Mouse (Mus musculus): ENCODE results near the gene Pigg. TPM values are rescaled to one million over a fixed set of nuclear protein-coding genes. Genes with fewer than 3 reads are reported as not detected.
"Not testable (repeated sequence)": the region's sequence is repeated elsewhere in the genome, so short reads cannot be mapped to it uniquely, and the experiment has no call there.

The Pigg gene
- polyA plus RNA-seq (2014; fragmentation: Nextera tagmentation; extraction: Ambion mirVana), result 3.4 and 3.5 TPM in 2 replicates

DNA sequence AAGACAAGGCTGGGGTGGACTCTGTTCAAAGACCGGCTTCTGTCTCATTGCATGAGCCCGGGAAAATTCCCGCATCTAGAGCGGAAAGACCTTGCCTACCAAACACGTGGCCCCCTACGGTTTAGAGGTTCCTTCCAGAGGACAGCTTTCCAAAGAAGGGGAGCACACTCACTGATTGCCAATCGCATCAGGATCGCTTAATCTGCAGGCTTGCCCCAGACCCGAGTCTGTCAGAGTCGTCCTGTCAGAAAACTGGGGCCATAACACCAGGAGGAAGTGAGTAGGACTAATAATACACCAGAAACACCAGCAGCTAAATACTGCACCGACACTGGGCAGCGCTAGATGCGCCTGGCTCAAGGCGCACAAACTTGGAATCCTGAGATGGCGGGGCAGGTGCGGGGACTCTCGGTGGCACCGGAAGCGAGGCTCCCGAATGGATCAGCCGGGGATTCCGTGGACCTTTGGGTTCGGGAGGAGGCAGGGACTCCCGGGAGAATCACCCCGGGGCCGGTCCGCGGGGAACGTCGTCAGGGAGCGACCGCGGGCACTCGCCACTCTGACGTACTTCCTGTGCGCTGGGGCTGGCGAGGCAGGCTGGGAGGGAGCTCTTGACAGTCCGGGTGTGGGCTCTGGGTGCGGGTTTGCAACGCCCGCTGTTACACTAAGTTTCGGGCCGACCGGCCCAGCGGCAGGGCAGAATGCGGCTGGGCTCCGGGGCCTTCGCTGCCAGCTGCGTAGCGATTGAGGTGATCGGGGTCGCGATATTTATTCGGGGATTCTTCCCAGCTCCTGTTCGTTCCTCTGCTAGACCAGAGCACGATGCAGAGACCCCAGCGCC lies at the start of gene Pigg:
Gene Pigg (plus strand): TSS at position 386 of the 841 bp plus-strand sequence.
- Histone ChIP-seq H3K27ac (ENCODE audit: low read depth) (peak within 1 kb of the TSS; percentile 48), H3K27me3 (ENCODE audit: insufficient read depth, low read length) (no peaks in the 10 kb centered on the region), H3K36me3 (ENCODE audit: insufficient read depth) (no peaks in the 10 kb centered on the region), H3K4me3 (ENCODE audit: low read depth, low read length) (peak within 1 kb of the TSS; percentile 71), H3K9me3 (ENCODE audit: low read depth, low read length) (no peaks in the 10 kb centered on the region), H3K4me1 (ENCODE audit: insufficient read depth) (0 out of 2 replicates have a peak, but pooled peaks cover 5% of the 10 kb centered on the region), H3K9ac (peak within 1 kb of the TSS; percentile 86), H3K4me2 (peak within 1 kb of the TSS; percentile 89)
- 0% methylated on average over 57 of the region's 57 CpGs for WGBS
- DNase-seq, result peak; percentile 93
- 0 out of 2 replicates have a peak, but pooled peaks have one; percentile 15 for TF ChIP-seq CTCF (IDR thresholded peaks at IDR 0.05; ENCODE audit: low read depth)
- peak; percentile 100 for ATAC-seq (ENCODE audit: insufficient read depth)

GRCm38 (mm10) chr5:108262722-108263121 lies 49.7 kb upstream of the Pigg start:
- Histone ChIP-seq H3K36me3 (ENCODE audit: insufficient read depth) (no peaks in the 10 kb centered on the region), H3K4me3 (ENCODE audit: low read depth, low read length) (no peak overlapping the region), H3K27ac (ENCODE audit: low read depth) (no peak overlapping the region), H3K9ac (no peak overlapping the region), H3K4me1 (ENCODE audit: insufficient read depth) (no peaks in the 10 kb centered on the region), H3K27me3 (ENCODE audit: insufficient read depth, low read length) (no peaks in the 10 kb centered on the region), H3K9me3 (ENCODE audit: low read depth, low read length) (no peaks in the 10 kb centered on the region), H3K4me2 (no peak overlapping the region)
- ATAC-seq (ENCODE audit: insufficient read depth) (peak; percentile 52; the same call in 1 of the 2 replicates), DNase-seq (no peak)
- no peak for TF ChIP-seq CTCF (IDR thresholded peaks at IDR 0.05; ENCODE audit: low read depth)
- WGBS, result 41% methylated on average over 4 of the region's 4 CpGs

DNA sequence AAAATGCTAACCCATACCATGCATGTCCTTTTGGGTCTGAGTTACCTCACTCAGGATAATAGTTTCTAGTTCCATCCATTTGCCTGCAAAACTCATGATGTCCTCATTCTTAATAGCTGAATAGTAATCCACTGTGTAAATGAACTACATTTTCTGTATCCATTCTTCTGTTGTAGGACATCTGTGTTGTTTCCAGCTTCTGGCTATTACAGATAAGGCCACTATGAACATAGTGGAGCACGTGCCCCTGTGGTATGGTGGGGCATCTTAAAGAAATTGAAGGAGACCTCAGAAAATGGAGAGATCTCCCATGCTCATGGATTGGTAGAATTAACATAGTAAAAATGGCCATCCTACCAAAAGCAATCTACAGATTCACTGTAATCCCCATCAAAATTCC lies 48.6 kb upstream of the Pigg start:
- H3K9ac ChIP-seq; DNase-seq; ATAC-seq (ENCODE audit: insufficient read depth); H3K27me3 ChIP-seq (ENCODE audit: insufficient read depth, low read length); H3K9me3 ChIP-seq (ENCODE audit: low read depth, low read length); H3K4me2 ChIP-seq; H3K27ac ChIP-seq (ENCODE audit: low read depth); H3K36me3 ChIP-seq (ENCODE audit: insufficient read depth); H3K4me3 ChIP-seq (ENCODE audit: low read depth, low read length); H3K4me1 ChIP-seq (ENCODE audit: insufficient read depth): not testable (repeated sequence)
- WGBS, result 86% methylated on average over 1 of the region's 1 CpGs

DNA sequence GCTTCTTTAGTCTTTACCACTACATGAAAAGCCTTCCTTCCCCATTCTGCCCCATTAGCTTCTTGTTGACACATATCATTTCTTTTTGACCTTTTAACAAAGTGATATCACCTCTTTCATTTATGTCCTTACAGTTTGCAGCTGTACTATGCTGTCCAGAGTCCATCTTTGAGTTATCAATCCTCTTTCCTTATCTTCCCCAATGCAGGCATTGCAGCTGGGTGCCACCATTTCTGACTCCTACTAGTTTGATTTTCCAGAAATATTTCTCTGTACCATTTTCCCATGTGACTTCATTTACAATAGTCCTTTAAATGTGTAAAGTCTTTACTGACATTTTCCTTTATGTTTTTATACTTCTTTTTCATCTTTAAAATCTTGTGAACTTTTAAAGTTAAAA lies 45.4 kb upstream of the Pigg start:
- Histone ChIP-seq H3K9me3 (ENCODE audit: low read depth, low read length) (no peaks in the 10 kb centered on the region), H3K4me2 (no peak overlapping the region), H3K4me3 (ENCODE audit: low read depth, low read length) (no peak overlapping the region), H3K27ac (ENCODE audit: low read depth) (no peak overlapping the region), H3K36me3 (ENCODE audit: insufficient read depth) (no peaks in the 10 kb centered on the region), H3K27me3 (ENCODE audit: insufficient read depth, low read length) (no peaks in the 10 kb centered on the region), H3K4me1 (ENCODE audit: insufficient read depth) (no peaks in the 10 kb centered on the region), H3K9ac (no peak overlapping the region)
- no peak for TF ChIP-seq CTCF (IDR thresholded peaks at IDR 0.05; ENCODE audit: low read depth)
- no peak for ATAC-seq (ENCODE audit: insufficient read depth)
- DNase-seq, result no peak

DNA sequence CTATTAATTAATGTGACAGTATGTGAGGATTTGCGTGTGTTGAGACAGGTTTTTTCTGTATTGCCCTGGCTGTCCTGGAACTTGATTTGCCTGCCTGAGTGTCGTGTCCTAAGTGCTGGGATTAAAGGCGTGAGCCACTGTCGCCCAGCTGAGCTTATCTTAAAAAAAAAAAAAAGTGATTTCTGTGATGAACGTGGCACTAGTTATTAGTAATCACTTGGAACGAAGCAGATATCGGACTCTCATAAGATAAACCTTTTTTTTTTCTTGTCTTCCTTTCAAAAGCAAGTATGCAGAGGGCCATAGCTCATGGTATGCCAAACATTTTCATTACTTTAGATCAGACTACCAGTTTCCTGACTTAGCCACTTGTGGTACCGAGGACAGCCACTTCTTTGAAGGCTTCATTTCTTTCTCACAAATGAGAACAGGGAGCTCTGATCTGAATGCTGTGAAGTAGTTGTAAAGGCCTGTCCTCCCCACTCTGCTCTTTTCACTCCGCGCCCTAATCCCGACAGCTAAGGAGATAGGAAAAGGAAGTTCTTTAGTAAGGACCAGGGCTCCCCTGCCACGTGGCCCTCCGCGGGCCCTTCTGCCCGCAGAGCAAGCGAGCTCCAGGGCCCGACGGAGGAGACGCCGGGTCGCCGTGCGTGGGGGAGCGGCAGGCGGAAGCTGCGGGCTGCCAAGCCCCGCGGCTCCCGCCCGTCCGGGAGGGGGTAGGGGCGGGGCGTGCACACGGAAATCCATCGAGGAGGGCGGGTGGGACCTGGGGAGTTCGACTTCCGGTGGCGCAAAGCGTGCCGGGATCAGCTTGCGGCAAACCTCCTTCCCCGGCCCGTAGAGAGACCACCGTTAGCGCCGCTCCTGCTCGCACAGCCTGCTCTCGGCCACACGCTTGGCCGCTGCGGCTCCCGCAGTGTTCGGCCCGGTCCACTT lies 44.0 kb upstream of the Pigg start, which contains the start of gene Dr1:
Gene Dr1 (plus strand): TSS at position 771 of the 936 bp plus-strand sequence.
- H3K27me3 ChIP-seq (ENCODE audit: insufficient read depth, low read length), result no peaks in the 10 kb centered on the region
- H3K9ac ChIP-seq, result peak within 1 kb of the TSS; percentile 96
- WGBS, result 1% methylated on average over 54 of the region's 55 CpGs
- H3K4me1 ChIP-seq (ENCODE audit: insufficient read depth), result no peaks in the 10 kb centered on the region
- no peak for TF ChIP-seq CTCF (IDR thresholded peaks at IDR 0.05; ENCODE audit: low read depth)
- ATAC-seq (ENCODE audit: insufficient read depth) (peak; percentile 98), DNase-seq (peak; percentile 94)
- H3K4me2 ChIP-seq, result peak within 1 kb of the TSS; percentile 87
- H3K4me3 ChIP-seq (ENCODE audit: low read depth, low read length), result peak within 1 kb of the TSS; percentile 96
- no peaks in the 10 kb centered on the region for H3K9me3 ChIP-seq (ENCODE audit: low read depth, low read length)
- no peaks in the 10 kb centered on the region for H3K36me3 ChIP-seq (ENCODE audit: insufficient read depth)
- H3K27ac ChIP-seq (ENCODE audit: low read depth), result peak within 1 kb of the TSS; percentile 90

GRCm38 (mm10) chr5:108269063-108269810 lies 43.2 kb upstream of the Pigg start:
- Histone ChIP-seq H3K27ac (ENCODE audit: low read depth) (peak overlapping the region; percentile 90), H3K27me3 (ENCODE audit: insufficient read depth, low read length) (no peaks in the 10 kb centered on the region), H3K9ac (peak overlapping the region; percentile 96), H3K4me1 (ENCODE audit: insufficient read depth) (no peaks in the 10 kb centered on the region), H3K4me3 (ENCODE audit: low read depth, low read length) (peak overlapping the region; percentile 96), H3K9me3 (ENCODE audit: low read depth, low read length) (no peaks in the 10 kb centered on the region), H3K4me2 (peak overlapping the region; percentile 87), H3K36me3 (ENCODE audit: insufficient read depth) (peaks cover 4% of the 10 kb centered on the region; the same call in 1 of the 2 replicates)
- TF ChIP-seq CTCF (IDR thresholded peaks at IDR 0.05; ENCODE audit: low read depth), result no peak
- ATAC-seq (ENCODE audit: insufficient read depth) (no peak; the same call in none of the 2 replicates), DNase-seq (peak; percentile 16)
- 0% methylated on average over 44 of the region's 44 CpGs for WGBS

Data from lung, embryonic 14.5 days (tissue).